Mouse (Mus musculus) splenic B cell, adult 2 months (primary cell): ENCODE results near the gene Gm47969.

Source experiments
- DNase-seq: peaks from one replicate; pipeline ENCODE4 v3.0.0-alpha.2; 2011; ENCODE audit warnings: low read depth, low spot score
- H3K27me3 ChIP-seq: 2 replicates; pipeline ENCODE4 v1.6.1; 2012; ENCODE audit warnings: mild to moderate bottlenecking, low read length, moderate library complexity, mixed read lengths; ENCODE audit not compliant: control insufficient read depth, poor library complexity, insufficient read depth, severe bottlenecking
- H3K36me3 ChIP-seq: 2 replicates; pipeline ENCODE4 v1.6.1; 2012; ENCODE audit warnings: mild to moderate bottlenecking, low read length, moderate library complexity, mixed read lengths; ENCODE audit not compliant: control insufficient read depth, poor library complexity, insufficient read depth, severe bottlenecking

Gm47969 gene

DNA sequence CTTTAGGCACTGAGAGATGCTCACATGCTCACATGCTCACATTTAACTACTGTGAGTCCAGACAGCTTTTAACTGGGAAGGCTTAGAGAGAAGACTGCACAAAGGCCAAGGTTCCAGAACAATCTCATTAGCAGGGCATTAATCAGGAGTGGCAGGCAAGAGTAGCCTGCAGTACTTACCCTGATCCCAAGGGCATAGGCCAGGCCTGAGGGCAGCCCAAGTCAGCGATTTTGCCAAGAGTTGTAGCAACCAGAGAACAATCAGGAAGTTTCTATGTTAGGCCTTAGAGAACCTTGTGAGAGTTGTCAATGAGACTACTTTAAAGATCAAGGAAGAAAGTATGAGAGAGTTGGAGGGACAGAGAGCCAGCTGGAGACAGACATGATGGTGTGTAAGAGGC, 13.7 kb downstream of the Gm47969 start:
- H3K36me3 ChIP-seq = no peaks in the 10 kb centered on the region
- DNase-seq = no peak
- H3K27me3 ChIP-seq = no peaks in the 10 kb centered on the region

DNA sequence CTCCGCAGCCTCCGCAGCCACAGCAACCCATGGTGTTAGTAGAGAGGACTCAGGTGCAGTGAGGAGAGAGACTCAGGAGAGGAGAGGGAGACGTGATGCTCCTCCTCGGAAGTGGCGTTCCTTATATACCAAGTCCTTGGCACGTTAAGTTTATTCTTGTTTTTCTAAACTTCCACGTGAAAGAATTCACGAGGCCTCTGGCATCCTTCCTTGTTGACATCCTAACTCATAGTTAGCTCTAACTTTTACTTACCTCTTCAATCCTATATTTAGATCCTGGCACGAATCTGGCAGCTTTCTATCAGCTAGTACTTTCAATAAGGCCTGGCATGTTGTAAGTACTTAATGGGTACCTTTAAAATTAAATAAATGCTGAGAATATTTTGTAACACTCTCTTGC, 14.5 kb downstream of the Gm47969 start, which contains the start of gene A030005K14Rik:
Gene A030005K14Rik (minus strand): TSS at position 101 of the 400 bp plus-strand sequence.
- DNase-seq = no peak
- Histone ChIP-seq H3K36me3 (no peaks in the 10 kb centered on the region), H3K27me3 (no peaks in the 10 kb centered on the region)

DNA sequence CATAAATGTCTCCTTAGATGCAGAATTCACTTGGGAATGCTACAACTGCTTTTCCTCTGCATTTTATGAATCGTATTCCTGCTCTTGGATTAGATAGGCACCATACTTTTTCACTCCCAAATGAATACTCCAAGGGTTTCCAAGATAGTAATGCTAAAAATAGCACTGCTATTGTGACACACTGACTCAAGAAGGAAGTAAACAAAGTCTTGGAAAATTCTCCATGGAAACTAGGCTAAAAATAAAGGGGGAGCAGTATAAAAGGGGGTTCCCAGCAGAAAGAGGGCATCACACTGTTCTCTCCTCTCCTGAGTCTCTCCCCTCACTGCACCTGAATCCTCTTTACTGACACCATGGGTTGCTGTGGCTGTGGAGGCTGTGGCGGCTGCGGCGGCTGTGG, 15.9 kb downstream of the Gm47969 start, which contains the start of gene Krtap28-13:
Gene Krtap28-13 (plus strand): TSS at position 288 of the 400 bp plus-strand sequence.
- H3K36me3 ChIP-seq = no peaks in the 10 kb centered on the region
- no peak for DNase-seq
- no peaks in the 10 kb centered on the region for H3K27me3 ChIP-seq

DNA sequence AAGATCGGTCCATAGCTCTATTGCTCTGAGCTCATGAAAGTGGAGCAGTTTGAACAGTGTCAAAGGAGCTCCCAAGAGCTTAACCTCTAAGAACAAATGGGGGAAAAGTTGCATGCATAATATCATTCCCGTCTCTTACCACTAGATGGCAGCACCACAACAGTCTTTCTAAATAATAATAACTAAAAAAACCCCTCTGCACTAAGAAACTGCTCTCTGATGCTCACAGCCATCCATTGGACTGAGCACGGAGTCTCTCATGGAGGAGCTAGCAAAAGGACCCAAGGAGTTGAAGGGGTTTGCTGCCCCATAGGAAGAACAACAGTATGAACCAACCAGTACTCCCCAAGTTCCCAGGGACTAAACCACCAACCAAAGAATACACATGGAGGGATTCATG, 20.1 kb downstream of the Gm47969 start:
- Histone ChIP-seq H3K27me3 (no peaks in the 10 kb centered on the region), H3K36me3 (no peaks in the 10 kb centered on the region)
- DNase-seq = peak; percentile 10

DNA sequence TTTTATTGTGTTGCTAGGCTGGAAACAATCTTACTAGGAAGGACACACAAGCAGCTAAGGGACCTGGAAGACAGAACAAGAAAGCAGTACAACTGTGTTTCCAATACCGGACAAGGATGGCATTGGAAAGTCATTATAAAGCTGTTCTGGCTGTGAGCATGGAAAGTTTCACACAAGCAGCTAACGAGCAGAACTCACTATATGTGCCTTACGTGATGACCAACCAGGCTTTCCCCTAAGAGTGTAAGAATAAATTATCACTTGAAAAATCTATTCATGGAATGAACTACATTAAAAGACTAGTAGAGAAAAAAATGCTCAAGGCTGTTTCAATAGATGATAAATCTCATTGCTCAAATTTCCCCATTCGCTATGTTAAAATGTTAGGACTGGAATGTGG, 21.8 kb downstream of the Gm47969 start:
- no peaks in the 10 kb centered on the region for H3K27me3 ChIP-seq
- DNase-seq = no peak
- no peaks in the 10 kb centered on the region for H3K36me3 ChIP-seq

DNA sequence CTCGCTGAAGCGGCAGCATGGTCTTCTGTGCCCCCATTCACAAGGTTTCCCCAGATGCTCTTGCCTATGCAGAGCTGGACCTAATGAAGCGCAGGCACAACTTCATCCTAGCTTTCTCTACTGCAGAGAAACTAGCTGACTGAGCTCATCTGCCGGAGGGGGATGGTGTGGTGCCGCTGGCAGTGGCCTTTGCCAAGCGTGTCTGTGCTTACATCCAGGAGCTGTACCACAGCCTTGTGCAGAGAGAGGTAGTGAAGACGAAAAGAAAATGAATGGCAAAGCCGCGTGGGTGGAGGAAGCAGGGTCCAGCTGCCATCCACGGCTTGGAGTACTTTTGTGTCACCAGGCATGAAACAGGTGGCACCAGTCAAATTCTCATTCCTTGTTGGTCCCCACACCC, 22.5 kb downstream of the Gm47969 start:
- Histone ChIP-seq H3K36me3 (no peaks in the 10 kb centered on the region), H3K27me3 (no peaks in the 10 kb centered on the region)
- no peak for DNase-seq

DNA sequence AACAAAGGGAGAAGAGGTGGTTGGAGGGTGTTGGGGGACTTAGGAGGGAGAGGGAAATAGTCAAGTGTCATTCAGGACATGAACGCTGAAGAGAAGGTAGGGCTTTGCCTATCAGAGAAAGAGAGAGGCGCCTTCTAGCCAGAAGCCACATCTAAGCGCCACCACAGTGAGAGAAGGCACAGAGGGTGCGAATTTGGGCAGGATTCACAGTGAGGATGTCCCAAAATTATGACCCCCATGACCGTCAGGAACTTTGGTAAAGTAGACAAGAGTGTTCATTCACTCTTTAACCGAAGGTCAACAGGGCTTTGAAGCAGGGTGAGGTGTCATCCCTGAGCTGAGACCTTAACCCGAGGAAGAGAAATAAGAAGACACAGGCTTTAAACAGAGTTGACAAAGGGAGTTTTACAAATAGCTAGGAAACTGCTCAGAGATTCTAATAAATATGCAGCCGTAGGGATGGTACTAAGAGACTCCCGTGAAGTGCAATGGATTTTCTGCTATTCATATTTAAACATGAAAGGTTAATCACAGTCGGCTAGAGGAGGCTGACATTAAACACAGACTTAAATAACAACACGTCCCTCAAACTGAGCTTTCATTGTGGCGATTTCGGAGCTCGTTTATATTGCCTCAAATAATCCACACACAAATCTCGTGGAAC, 30.9 kb downstream of the Gm47969 start:
- Histone ChIP-seq H3K27me3 (no peaks in the 10 kb centered on the region; the same call in 1 of the 2 replicates), H3K36me3 (no peaks in the 10 kb centered on the region)
- DNase-seq = no peak

DNA sequence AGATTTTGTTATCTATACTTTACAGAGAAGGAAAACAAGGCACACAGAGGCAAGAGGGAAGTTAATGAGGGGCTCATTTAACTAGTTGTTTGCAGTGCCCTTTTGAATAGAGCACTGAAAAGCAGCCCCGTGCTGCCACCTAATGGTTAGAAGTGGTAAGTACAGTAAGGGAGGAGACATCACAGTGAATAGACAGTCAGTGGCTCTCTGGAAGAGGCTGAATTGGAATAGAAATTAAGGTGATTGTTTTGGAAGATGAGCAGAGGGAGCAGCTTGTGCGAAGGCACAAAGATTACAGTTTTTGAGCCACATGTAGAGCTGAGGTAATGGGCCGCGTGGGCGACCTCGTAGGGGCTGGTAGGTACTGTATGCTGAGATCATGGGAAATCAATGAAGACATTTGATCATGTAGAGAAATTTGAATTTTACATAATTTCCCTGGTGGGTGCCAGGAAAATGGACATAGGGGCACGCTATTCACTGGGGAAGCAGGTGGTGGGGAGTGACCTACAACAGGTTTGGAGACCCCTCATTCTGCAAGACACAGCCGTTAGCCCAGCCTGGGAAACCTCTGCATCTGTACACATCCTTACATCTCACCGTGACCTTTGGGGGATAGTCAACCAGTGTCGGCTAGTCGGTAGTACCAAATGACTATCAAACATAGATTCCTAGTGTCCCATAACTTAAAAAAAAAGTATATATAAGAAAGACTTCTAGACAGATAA, 31.6 kb downstream of the Gm47969 start:
- no peaks in the 10 kb centered on the region; the same call in 1 of the 2 replicates for H3K27me3 ChIP-seq
- no peaks in the 10 kb centered on the region for H3K36me3 ChIP-seq
- DNase-seq = peak; percentile 49

DNA sequence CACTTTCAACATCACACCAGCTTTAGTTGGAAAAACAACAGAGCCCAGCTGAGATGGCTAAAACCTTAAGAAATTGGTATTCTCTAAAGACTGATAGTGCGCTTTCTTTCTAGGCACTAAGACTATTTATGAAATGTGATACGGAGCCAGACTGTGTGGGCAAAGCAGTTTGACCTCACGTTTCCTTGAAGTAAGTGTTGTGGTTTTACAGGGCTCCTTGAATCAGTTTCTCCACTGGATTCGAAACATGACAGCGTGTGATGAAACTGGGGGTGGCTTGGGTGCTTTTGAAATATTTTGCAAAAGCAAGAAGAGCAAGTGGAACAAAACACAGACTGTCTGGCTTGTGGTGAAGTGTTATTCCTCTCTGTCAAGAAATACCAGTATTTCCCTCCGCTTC, 32.3 kb downstream of the Gm47969 start:
- Histone ChIP-seq H3K36me3 (no peaks in the 10 kb centered on the region), H3K27me3 (no peaks in the 10 kb centered on the region; the same call in 1 of the 2 replicates)
- no peak for DNase-seq

DNA sequence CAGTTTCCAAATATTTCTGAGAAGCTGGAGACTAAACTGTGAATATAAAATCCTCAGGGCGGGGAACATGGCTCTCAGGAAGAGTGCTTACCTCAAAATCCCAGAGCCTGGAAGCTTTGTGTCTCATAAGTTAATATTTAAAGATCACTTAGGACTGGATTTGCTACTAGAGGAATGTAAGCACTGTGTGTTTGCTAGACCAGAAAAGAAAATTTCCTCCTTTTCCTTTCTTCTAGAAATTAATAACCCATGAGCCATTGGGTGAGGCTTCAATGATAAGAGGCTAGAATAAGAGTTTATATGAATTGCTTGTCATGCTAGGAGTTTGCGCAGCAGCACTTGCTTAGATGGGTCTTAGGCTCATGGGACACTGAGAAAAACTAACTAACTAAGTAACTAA, 40.1 kb downstream of the Gm47969 start:
- H3K36me3 ChIP-seq = no peaks in the 10 kb centered on the region
- DNase-seq = no peak
- H3K27me3 ChIP-seq = no peaks in the 10 kb centered on the region

DNA sequence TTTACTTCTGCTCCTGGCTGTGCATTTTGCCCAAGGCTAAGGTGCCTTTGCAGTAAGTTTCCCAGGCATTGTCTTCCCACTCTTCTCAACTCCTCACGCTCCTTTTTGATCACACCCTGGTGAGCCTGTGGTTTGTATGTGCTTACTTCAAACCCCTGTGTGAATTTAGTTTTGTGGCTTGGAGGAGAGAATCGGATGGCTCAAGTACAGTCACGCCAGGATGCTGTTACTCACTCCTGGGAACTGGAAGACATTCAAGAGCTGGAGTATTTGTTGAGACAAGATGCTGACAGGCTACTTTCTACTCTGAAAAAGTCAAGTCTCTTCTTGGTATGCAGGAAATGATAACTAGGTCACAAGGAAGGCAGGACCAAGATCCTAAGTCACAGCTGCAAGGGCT, 46.5 kb downstream of the Gm47969 start:
- Histone ChIP-seq H3K27me3 (no peaks in the 10 kb centered on the region), H3K36me3 (no peaks in the 10 kb centered on the region)
- no peak for DNase-seq
